Mouse (Mus musculus): ENCODE data around the gene Ccna2. TPM values are rescaled to one million over a fixed set of nuclear protein-coding genes. Genes with fewer than 3 reads are reported as not detected.

The Ccna2 gene
- polyA plus RNA-seq, 1 experiment from 2014 or later = 15.2 TPM

- Histone ChIP-seq H3K36me3 (ENCODE audit: control insufficient read depth, insufficient read depth, low read length) (peaks cover 17% of the 10 kb centered on the region), H3K27ac (ENCODE audit: low read depth, low read length) (no peak overlapping the region), H3K9me3 (ENCODE audit: control insufficient read depth, low read length) (no peaks in the 10 kb centered on the region), H3K9ac (replicated peaks; ENCODE audit: low read depth, low read length) (peak overlapping the region; percentile 39), H3K4me3 (ENCODE audit: low read depth, low read length) (peak overlapping the region; percentile 67), H3K4me1 (ENCODE audit: control insufficient read depth, insufficient read depth, low read length) (peaks cover 6% of the 10 kb centered on the region; the same call in 1 of the 2 replicates), H3K27me3 (ENCODE audit: control insufficient read depth, insufficient read depth, low read length) (no peaks in the 10 kb centered on the region), H3K4me2 (ENCODE audit: low read depth, low read length) (peak overlapping the region; percentile 100)
- ATAC-seq (ENCODE audit: low read depth) = peak; percentile 29
- under 1% methylated on average over 36 of the region's 46 CpGs for WGBS
These were observed 556 bp downstream of the Ccna2 start for GRCm38 (mm10) chr3:36571361-36571826.

- H3K9me3 ChIP-seq (ENCODE audit: control insufficient read depth, low read length) = no peaks in the 10 kb centered on the region
- peaks cover 29% of the 10 kb centered on the region for H3K36me3 ChIP-seq (ENCODE audit: control insufficient read depth, insufficient read depth, low read length)
- H3K4me1 ChIP-seq (ENCODE audit: control insufficient read depth, insufficient read depth, low read length) = peaks cover 6% of the 10 kb centered on the region; the same call in 1 of the 2 replicates
- no peak overlapping the region for H3K27ac ChIP-seq (ENCODE audit: low read depth, low read length)
- no peak for ATAC-seq (ENCODE audit: low read depth)
- no peak overlapping the region for H3K4me3 ChIP-seq (ENCODE audit: low read depth, low read length)
- no peaks in the 10 kb centered on the region for H3K27me3 ChIP-seq (ENCODE audit: control insufficient read depth, insufficient read depth, low read length)
- H3K4me2 ChIP-seq (ENCODE audit: low read depth, low read length) = no peak overlapping the region
- H3K9ac ChIP-seq (replicated peaks; ENCODE audit: low read depth, low read length) = no peak overlapping the region
- 89% methylated on average over 5 of the region's 5 CpGs for WGBS
These were observed 2.1 kb downstream of the Ccna2 start for GRCm38 (mm10) chr3:36569836-36570235.

- H3K27ac ChIP-seq (ENCODE audit: low read depth, low read length) = no peak overlapping the region
- peaks cover 66% of the 10 kb centered on the region for H3K36me3 ChIP-seq (ENCODE audit: control insufficient read depth, insufficient read depth, low read length)
- WGBS = 93% methylated on average over 3 of the region's 3 CpGs
- H3K9ac ChIP-seq (replicated peaks; ENCODE audit: low read depth, low read length) = no peak overlapping the region
- no peaks in the 10 kb centered on the region for H3K4me1 ChIP-seq (ENCODE audit: control insufficient read depth, insufficient read depth, low read length)
- no peaks in the 10 kb centered on the region for H3K27me3 ChIP-seq (ENCODE audit: control insufficient read depth, insufficient read depth, low read length)
- no peak for ATAC-seq (ENCODE audit: low read depth)
- no peak overlapping the region for H3K4me2 ChIP-seq (ENCODE audit: low read depth, low read length)
- H3K4me3 ChIP-seq (ENCODE audit: low read depth, low read length) = no peak overlapping the region
- H3K9me3 ChIP-seq (ENCODE audit: control insufficient read depth, low read length) = no peaks in the 10 kb centered on the region
These were observed 8.3 kb downstream of the Ccna2 start for GRCm38 (mm10) chr3:36563666-36564065.

GRCm38 (mm10) chr3:36559606-36560005, 12.3 kb downstream of the Ccna2 start:
- WGBS = 91% methylated on average over 4 of the region's 4 CpGs
- H3K9me3 ChIP-seq (ENCODE audit: control insufficient read depth, low read length) = no peaks in the 10 kb centered on the region
- H3K36me3 ChIP-seq (ENCODE audit: control insufficient read depth, insufficient read depth, low read length) = peaks cover 64% of the 10 kb centered on the region
- no peaks in the 10 kb centered on the region for H3K27me3 ChIP-seq (ENCODE audit: control insufficient read depth, insufficient read depth, low read length)
- H3K9ac ChIP-seq (replicated peaks; ENCODE audit: low read depth, low read length) = no peak overlapping the region
- no peaks in the 10 kb centered on the region for H3K4me1 ChIP-seq (ENCODE audit: control insufficient read depth, insufficient read depth, low read length)
- ATAC-seq (ENCODE audit: low read depth) = no peak
- H3K4me3 ChIP-seq (ENCODE audit: low read depth, low read length) = no peak overlapping the region
- H3K27ac ChIP-seq (ENCODE audit: low read depth, low read length) = no peak overlapping the region
- no peak overlapping the region for H3K4me2 ChIP-seq (ENCODE audit: low read depth, low read length)

GRCm38 (mm10) chr3:36557601-36558000, 14.3 kb downstream of the Ccna2 start:
- Histone ChIP-seq H3K4me2 (ENCODE audit: low read depth, low read length) (no peak overlapping the region), H3K9ac (replicated peaks; ENCODE audit: low read depth, low read length) (no peak overlapping the region), H3K27me3 (ENCODE audit: control insufficient read depth, insufficient read depth, low read length) (no peaks in the 10 kb centered on the region), H3K9me3 (ENCODE audit: control insufficient read depth, low read length) (no peaks in the 10 kb centered on the region), H3K36me3 (ENCODE audit: control insufficient read depth, insufficient read depth, low read length) (peaks cover 49% of the 10 kb centered on the region), H3K4me3 (ENCODE audit: low read depth, low read length) (no peak overlapping the region), H3K27ac (ENCODE audit: low read depth, low read length) (no peak overlapping the region), H3K4me1 (ENCODE audit: control insufficient read depth, insufficient read depth, low read length) (peaks cover 6% of the 10 kb centered on the region; the same call in 1 of the 2 replicates)
- WGBS = 100% methylated on average over 1 of the region's 1 CpGs
- ATAC-seq (ENCODE audit: low read depth) = no peak

GRCm38 (mm10) chr3:36552406-36553047, 19.4 kb downstream of the Ccna2 start, which contains the start of gene Exosc9:
Exosc9 (plus strand) TSS chr3:36552606.
- peak within 1 kb of the TSS; percentile 87 for H3K4me2 ChIP-seq (ENCODE audit: low read depth, low read length)
- peak within 1 kb of the TSS; percentile 68 for H3K9ac ChIP-seq (replicated peaks; ENCODE audit: low read depth, low read length)
- no peaks in the 10 kb centered on the region for H3K9me3 ChIP-seq (ENCODE audit: control insufficient read depth, low read length)
- H3K4me3 ChIP-seq (ENCODE audit: low read depth, low read length) = peak within 1 kb of the TSS; percentile 75
- 0% methylated on average over 39 of the region's 39 CpGs for WGBS
- H3K27me3 ChIP-seq (ENCODE audit: control insufficient read depth, insufficient read depth, low read length) = no peaks in the 10 kb centered on the region
- H3K4me1 ChIP-seq (ENCODE audit: control insufficient read depth, insufficient read depth, low read length) = peaks cover 12% of the 10 kb centered on the region; the same call in 1 of the 2 replicates
- H3K27ac ChIP-seq (ENCODE audit: low read depth, low read length) = peak within 1 kb of the TSS; percentile 81
- ATAC-seq (ENCODE audit: low read depth) = peak; percentile 97
- H3K36me3 ChIP-seq (ENCODE audit: control insufficient read depth, insufficient read depth, low read length) = peaks cover 21% of the 10 kb centered on the region

- peak overlapping the region; percentile 75 for H3K4me3 ChIP-seq (ENCODE audit: low read depth, low read length)
- ATAC-seq (ENCODE audit: low read depth) = peak; percentile 80
- H3K27ac ChIP-seq (ENCODE audit: low read depth, low read length) = peak overlapping the region; percentile 81
- H3K4me2 ChIP-seq (ENCODE audit: low read depth, low read length) = peak overlapping the region; percentile 87
- peaks cover 12% of the 10 kb centered on the region; the same call in 1 of the 2 replicates for H3K4me1 ChIP-seq (ENCODE audit: control insufficient read depth, insufficient read depth, low read length)
- peaks cover 15% of the 10 kb centered on the region for H3K36me3 ChIP-seq (ENCODE audit: control insufficient read depth, insufficient read depth, low read length)
- H3K9ac ChIP-seq (replicated peaks; ENCODE audit: low read depth, low read length) = peak overlapping the region; percentile 68
- WGBS = 16% methylated on average over 12 of the region's 12 CpGs
- H3K27me3 ChIP-seq (ENCODE audit: control insufficient read depth, insufficient read depth, low read length) = no peaks in the 10 kb centered on the region
- no peaks in the 10 kb centered on the region for H3K9me3 ChIP-seq (ENCODE audit: control insufficient read depth, low read length)
These were observed 20.0 kb downstream of the Ccna2 start for GRCm38 (mm10) chr3:36551851-36552384.

- Histone ChIP-seq H3K27me3 (ENCODE audit: control insufficient read depth, insufficient read depth, low read length) (no peaks in the 10 kb centered on the region), H3K4me3 (ENCODE audit: low read depth, low read length) (peak overlapping the region; percentile 75), H3K9me3 (ENCODE audit: control insufficient read depth, low read length) (no peaks in the 10 kb centered on the region), H3K27ac (ENCODE audit: low read depth, low read length) (peak overlapping the region; percentile 81), H3K9ac (replicated peaks; ENCODE audit: low read depth, low read length) (peak overlapping the region; percentile 68; the same call in 1 of the 2 replicates), H3K4me2 (ENCODE audit: low read depth, low read length) (peak overlapping the region; percentile 87), H3K36me3 (ENCODE audit: control insufficient read depth, insufficient read depth, low read length) (peaks cover 11% of the 10 kb centered on the region), H3K4me1 (ENCODE audit: control insufficient read depth, insufficient read depth, low read length) (peaks cover 12% of the 10 kb centered on the region; the same call in 1 of the 2 replicates)
- peak; percentile 15; the same call in 1 of the 2 replicates for ATAC-seq (ENCODE audit: low read depth)
- WGBS = 11% methylated on average over 9 of the region's 9 CpGs
These were observed 20.6 kb downstream of the Ccna2 start for GRCm38 (mm10) chr3:36551343-36551742.

GRCm38 (mm10) chr3:36544961-36545360, 27.0 kb downstream of the Ccna2 start:
- Histone ChIP-seq H3K9ac (replicated peaks; ENCODE audit: low read depth, low read length) (no peak overlapping the region), H3K27ac (ENCODE audit: low read depth, low read length) (no peak overlapping the region), H3K4me3 (ENCODE audit: low read depth, low read length) (no peak overlapping the region), H3K9me3 (ENCODE audit: control insufficient read depth, low read length) (no peaks in the 10 kb centered on the region), H3K36me3 (ENCODE audit: control insufficient read depth, insufficient read depth, low read length) (no peaks in the 10 kb centered on the region), H3K27me3 (ENCODE audit: control insufficient read depth, insufficient read depth, low read length) (no peaks in the 10 kb centered on the region), H3K4me2 (ENCODE audit: low read depth, low read length) (no peak overlapping the region), H3K4me1 (ENCODE audit: control insufficient read depth, insufficient read depth, low read length) (no peaks in the 10 kb centered on the region)
- no peak for ATAC-seq (ENCODE audit: low read depth)
- 79% methylated on average over 3 of the region's 3 CpGs for WGBS
